Mouse (Mus musculus) gastrocnemius, postnatal 25 days (tissue): Measurements from ENCODE around the gene Vmn1r16. TPM values are rescaled to one million over a fixed set of nuclear protein-coding genes. Genes with fewer than 3 reads are reported as not detected.
"Not testable (repeated sequence)": the region's sequence is repeated elsewhere in the genome, so short reads cannot be mapped to it uniquely, and the experiment has no call there.

Experiments
- DNase-seq: peaks from one replicate; pipeline ENCODE4 v3.0.0; 2022
- long read RNA-seq, 2 experiments: library from polyadenylated mRNA; stranded (forward); transcript quantifications; one replicate each; pipeline ENCODE4 v2.0.0; 2021
- total RNA-seq, 2 experiments: library from RNA; stranded (reverse); gene quantifications; 1 replicate in 1 of 2; 2 replicates in 1 of 2; pipeline ENCODE4 v1.2.3; 2021

Vmn1r16 gene
- not detected for total RNA-seq
- long read RNA-seq, experiment 1 = 0 reads
- long read RNA-seq, experiment 2 = 0 reads

DNA sequence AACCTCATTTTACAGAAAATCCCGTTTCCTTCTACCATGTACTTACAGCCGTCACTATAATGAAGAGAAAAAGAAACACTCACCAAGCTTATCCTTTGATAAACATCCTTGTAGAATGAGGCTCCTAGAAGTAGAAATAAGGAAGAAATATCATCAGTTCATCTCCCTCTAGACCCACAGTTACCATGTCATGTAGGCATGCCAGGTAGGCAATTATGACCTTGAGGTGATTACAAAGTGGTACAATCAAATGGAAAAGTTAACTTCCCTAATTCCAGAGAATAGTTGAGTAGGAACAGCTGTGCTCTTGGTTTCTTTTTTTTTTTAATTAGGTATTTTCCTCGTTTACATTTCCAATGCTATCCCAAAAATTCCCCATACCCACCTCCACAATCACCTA lies at the start of gene Vmn1r16:
TSS of gene Vmn1r16 (minus strand) at position 101 of the 400 bp plus-strand sequence.
- DNase-seq = no peak

DNA sequence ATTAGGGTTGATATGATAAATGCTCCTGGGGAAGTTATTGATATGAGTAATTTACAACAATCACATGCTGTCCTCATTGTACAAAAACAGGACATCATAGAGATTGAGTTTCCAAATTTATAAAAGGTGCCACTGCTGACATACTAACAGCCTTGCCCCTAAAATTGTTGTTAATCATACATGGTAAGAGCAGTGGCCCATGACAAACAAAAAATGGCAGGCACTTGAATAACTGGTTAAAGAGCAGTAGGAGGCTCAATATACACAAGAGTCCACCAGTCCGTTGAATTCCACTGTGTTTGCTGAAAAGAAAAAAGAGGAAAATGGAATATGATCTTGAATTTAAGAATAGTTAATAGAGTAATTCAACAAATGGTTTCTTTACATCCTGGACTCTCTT lies 38.2 kb upstream of the Vmn1r16 start:
- DNase-seq = no peak

DNA sequence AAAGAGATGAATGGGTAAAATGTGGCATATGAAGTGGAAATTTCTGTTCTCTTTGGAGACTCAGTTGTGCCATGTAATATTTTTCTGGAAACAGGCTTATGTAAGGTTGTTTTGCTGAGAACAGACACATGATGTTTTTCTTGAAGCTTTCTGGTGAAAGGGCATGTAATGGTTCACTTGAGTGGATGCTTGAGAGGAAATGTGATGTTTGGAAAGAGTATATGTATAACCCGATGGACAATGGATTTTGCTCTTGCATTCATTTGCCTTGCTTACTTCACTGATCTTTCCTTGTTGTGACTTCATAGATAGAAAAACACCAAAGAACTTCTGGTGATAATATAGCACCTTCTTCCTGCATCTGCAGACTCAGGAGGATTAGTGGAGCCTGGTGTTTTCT lies 36.6 kb upstream of the Vmn1r16 start:
- not testable (repeated sequence) for DNase-seq

DNA sequence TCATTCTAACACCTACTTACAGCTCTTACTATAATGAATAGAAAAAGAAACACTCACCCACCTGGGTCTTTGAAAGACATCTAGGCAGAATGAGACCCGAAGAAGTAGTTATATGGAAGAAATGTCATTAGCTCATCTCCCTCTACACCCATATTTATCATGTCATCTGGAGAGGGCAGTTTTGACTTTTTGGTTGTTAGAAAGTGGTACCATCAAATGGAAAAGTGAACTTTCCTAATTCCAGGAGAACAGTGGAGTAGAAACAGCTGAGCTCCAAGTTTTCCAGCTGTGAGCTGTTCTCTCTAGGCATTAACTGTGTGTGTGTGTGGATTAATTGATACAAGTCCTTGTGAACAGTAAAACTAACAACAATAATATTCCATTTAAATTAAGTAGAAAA lies 34.3 kb upstream of the Vmn1r16 start, which contains the start of gene Vmn1r17:
TSS of gene Vmn1r17 (minus strand) at position 101 of the 400 bp plus-strand sequence.
- DNase-seq = no peak

DNA sequence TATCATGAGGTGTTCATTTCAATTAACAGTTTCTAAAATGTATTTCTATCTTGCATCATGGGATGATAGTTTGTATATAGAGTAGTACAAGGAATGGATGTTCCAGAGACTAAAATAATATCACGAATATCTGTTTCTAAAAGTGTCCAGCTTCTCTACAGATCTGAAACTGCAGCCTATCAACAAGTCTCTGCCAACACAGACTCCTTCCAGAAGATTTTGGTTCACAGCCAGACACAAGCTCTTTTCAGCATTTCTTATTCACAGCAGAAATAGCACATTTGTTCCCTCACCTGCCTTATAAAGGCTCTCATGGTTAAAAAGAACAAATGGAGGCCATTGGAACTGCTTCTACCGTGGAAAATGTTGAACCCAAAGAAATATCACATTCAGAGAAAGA lies 27.6 kb upstream of the Vmn1r16 start:
- no peak for DNase-seq

DNA sequence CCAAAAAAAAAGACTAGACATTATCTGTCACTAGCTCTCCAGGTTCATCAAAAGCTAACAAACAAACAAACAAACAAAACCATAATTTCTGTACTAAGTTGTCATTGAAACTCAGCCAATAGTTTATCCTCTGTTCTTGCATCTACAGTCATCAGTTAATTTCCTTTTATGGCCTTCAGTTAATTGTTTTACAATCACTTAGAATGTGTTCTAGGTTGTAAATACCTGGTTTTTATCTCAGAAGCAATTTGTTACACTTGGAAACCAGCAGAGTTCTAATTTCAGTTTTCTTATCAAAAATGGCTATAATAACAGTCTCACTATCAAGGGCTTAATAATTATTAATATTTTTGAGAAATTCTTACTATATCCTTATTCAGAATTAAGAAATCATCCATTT lies 3.1 kb downstream of the Vmn1r16 start:
- DNase-seq = no peak

DNA sequence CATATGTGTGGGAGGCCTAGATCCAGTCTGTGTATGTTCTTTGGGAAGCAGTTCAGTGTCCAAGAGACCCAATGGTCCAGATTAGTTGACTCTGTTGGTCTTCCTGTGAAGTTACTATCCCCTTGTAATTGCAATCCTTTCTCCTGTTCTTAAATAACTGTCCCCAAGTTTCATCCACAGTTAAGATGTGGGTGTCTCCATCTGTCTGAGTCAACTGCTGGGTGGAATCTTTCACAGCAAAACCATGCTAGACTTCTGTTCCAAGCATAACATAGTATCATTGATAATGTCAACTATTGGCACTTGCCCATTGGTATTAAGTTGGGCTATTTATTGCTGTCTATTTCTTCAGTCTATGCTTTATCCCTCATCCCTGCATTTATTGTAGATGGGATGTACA lies 50.3 kb downstream of the Vmn1r16 start:
- no peak for DNase-seq

DNA sequence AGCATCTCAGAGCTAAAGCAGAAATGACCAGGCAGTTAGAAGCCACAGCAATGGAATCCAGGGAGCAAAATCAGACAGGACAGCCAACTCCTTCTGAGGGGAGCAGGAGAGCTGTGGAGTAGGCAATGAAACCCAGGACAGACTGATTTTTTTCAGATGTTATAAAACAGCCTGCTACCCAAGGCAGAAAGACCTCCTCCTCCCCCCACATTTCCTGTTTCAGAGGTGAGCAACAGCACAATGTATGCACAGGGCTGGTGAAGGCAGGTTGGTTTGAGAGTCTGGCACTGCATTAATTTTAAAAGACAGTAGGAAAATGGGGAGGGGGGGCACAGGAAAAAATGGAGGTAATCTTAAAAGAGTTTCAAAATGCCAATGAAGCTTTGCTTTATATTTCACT lies 56.8 kb downstream of the Vmn1r16 start:
- DNase-seq = no peak

DNA sequence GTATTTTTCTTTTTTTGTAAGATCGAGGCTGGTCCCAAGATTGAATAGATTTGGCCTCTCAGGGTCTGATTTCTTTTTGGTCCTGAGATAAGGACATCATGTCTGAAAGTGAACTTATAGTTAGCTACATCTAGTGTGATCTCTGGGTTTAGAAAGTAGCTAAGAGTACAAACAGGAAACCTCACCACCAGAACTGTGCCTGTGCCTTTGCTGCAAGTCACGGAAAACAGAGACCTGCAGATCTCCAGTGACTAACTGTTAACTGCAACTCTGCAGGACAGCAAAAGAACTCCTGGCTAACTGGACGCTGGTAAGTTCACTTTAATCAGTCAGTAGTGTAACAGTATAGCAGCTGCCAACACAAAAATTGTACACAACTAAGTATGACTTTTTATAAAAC lies 57.4 kb downstream of the Vmn1r16 start:
- DNase-seq = no peak

Other genes starting within 250 kb of the Vmn1r16 start
- gene Vmn1r10, start 220.0 kb downstream of the Vmn1r16 start, total RNA-seq = not detected
- gene Vmn1r11, start 196.0 kb downstream of the Vmn1r16 start, total RNA-seq = not detected
- not detected for gene Vmn1r12, start 172.6 kb downstream of the Vmn1r16 start, total RNA-seq
- not detected for gene Vmn1r13, start 126.2 kb downstream of the Vmn1r16 start, total RNA-seq
- not detected for gene Vmn1r14, start 97.8 kb downstream of the Vmn1r16 start, total RNA-seq
- not detected for gene Vmn1r15, start 71.5 kb downstream of the Vmn1r16 start, total RNA-seq
- not detected for gene Vmn1r17, start 34.2 kb upstream of the Vmn1r16 start, total RNA-seq
- not detected for gene Vmn1r18, start 66.3 kb upstream of the Vmn1r16 start, total RNA-seq
- gene Vmn1r19, start 74.3 kb upstream of the Vmn1r16 start, total RNA-seq = not detected
- not detected for gene Vmn1r20, start 99.4 kb upstream of the Vmn1r16 start, total RNA-seq
- gene Ppm1k, start 206.0 kb upstream of the Vmn1r16 start, total RNA-seq = 10 to 100 TPM; 11.2 to 14.1 TPM